In genomic region chr11:88221929-88222475, GRCm38 (mm10) we compare ENCODE assay signal across 25 mouse cellular contexts. TPM values are rescaled to one million over a fixed set of nuclear protein-coding genes. Genes with fewer than 3 reads are reported as not detected.
DNase-seq lines count a peak whose midpoint lies in the region; ATAC-seq lines count a peak whose summit lies in the region.
"Had no signal": no experiment of that assay in that cellular context is flagged by ENCODE, and none has a peak within 500 bp of the region (broad histone marks: within the 10 kb centered on the region; RNA-seq: fewer than 3 reads in every experiment).

No protein-coding gene starts in this region.

- no peak for ATAC-seq in hindbrain, embryonic 13.5 days (ENCODE audit: low FRiP score)
- ATAC-seq: activated CD4-positive, CD25-positive, alpha-beta regulatory T cell, adult 4 months; CD4-positive, CD25-positive, alpha-beta regulatory T cell, adult 4 months; forebrain, embryonic 13.5 days; forebrain, embryonic 16.5 days; Patski had no signal

- H3K4me1 ChIP-seq in hindbrain, embryonic 10.5 days (replicated peaks): peaks cover 8% of the 10 kb centered on the region
- peaks cover 6% of the 10 kb centered on the region; the same call in 1 of the 2 replicates for H3K4me1 ChIP-seq in hindbrain, embryonic 13.5 days (replicated peaks)
- H3K4me1 ChIP-seq: embryonic facial prominence, embryonic 13.5 days; embryonic facial prominence, embryonic 15.5 days; forebrain, embryonic 10.5 days had no signal

- H3K9ac ChIP-seq in hindbrain, embryonic 13.5 days: no peak overlapping the region
- H3K9ac ChIP-seq: embryonic facial prominence, embryonic 13.5 days; embryonic facial prominence, embryonic 15.5 days; forebrain, embryonic 13.5 days had no signal

- H3K27ac ChIP-seq in hindbrain, embryonic 10.5 days: peak overlapping the region; percentile 50; the same call in 1 of the 2 replicates
- H3K27ac ChIP-seq in hindbrain, embryonic 13.5 days: no peak overlapping the region
- H3K27ac ChIP-seq: embryonic facial prominence, embryonic 13.5 days; embryonic facial prominence, embryonic 15.5 days; forebrain, embryonic 10.5 days; forebrain, embryonic 13.5 days had no signal

- DNase-seq in adrenal gland, adult 2 months: peak; percentile 57
- no peak for DNase-seq in adrenal gland, adult 8-10 months
- peak; percentile 84 for DNase-seq in heart, adult 11 months
- no peak for DNase-seq in heart, adult 18-20 months
- DNase-seq in hindbrain, embryonic 10.5 days (ENCODE audit: low spot score): no peak
- DNase-seq: adrenal gland, postnatal 14 days; B cell, adult 2 months; cerebellum, adult 11 months; cerebellum, adult 18-20 months; cerebellum, adult 8-10 months; cerebellum, adult 9-11 months; cerebellum, postnatal 14 days; cerebellum, postnatal 36 days; embryo, embryonic 11 days had no signal

- no peak overlapping the region for H3K4me2 ChIP-seq in hindbrain, embryonic 13.5 days
- H3K4me2 ChIP-seq: embryonic facial prominence, embryonic 13.5 days; embryonic facial prominence, embryonic 15.5 days; forebrain, embryonic 13.5 days had no signal

- 92% methylated on average over 15 of the region's 15 CpGs for WGBS in hindbrain, embryonic 10.5 days
- WGBS in hindbrain, embryonic 13.5 days: 79% methylated on average over 15 of the region's 15 CpGs

- H3K4me3 ChIP-seq in hindbrain, embryonic 10.5 days: no peak overlapping the region
- no peak overlapping the region for H3K4me3 ChIP-seq in hindbrain, embryonic 13.5 days
- H3K4me3 ChIP-seq: embryonic facial prominence, embryonic 13.5 days; embryonic facial prominence, embryonic 15.5 days; erythroblast, embryonic 14.5 days; forebrain, embryonic 10.5 days; forebrain, embryonic 13.5 days had no signal

- no peaks in the 10 kb centered on the region for H3K27me3 ChIP-seq in hindbrain, embryonic 10.5 days (ENCODE audit: insufficient read depth, poor library complexity, severe bottlenecking)
- H3K27me3 ChIP-seq in hindbrain, embryonic 13.5 days: no peaks in the 10 kb centered on the region
- H3K27me3 ChIP-seq: embryonic facial prominence, embryonic 13.5 days; embryonic facial prominence, embryonic 15.5 days; forebrain, embryonic 13.5 days; Patski had no signal

- H3K9me3 ChIP-seq in hindbrain, embryonic 10.5 days: no peaks in the 10 kb centered on the region
- H3K9me3 ChIP-seq in hindbrain, embryonic 13.5 days: no peaks in the 10 kb centered on the region
- H3K9me3 ChIP-seq: embryonic facial prominence, embryonic 13.5 days; embryonic facial prominence, embryonic 15.5 days; forebrain, embryonic 10.5 days; forebrain, embryonic 13.5 days; G1E had no signal

- no peaks in the 10 kb centered on the region for H3K36me3 ChIP-seq in hindbrain, embryonic 10.5 days
- H3K36me3 ChIP-seq in hindbrain, embryonic 13.5 days: no peaks in the 10 kb centered on the region
- H3K36me3 ChIP-seq: embryonic facial prominence, embryonic 13.5 days; embryonic facial prominence, embryonic 15.5 days; forebrain, embryonic 10.5 days; G1E had no signal

RNA-seq across cellular contexts. Expression of gene Mrps23, which starts 17.8 kb away (rescaled TPM):
- total RNA-seq in adrenal gland, adult 2 months (2021): 100 to 1,000 TPM; 194 to 208 TPM
- polyA plus RNA-seq in adrenal gland, adult 2 months (2012; rRNA removed): 44.9 and 51.2 TPM in 2 replicates
- total RNA-seq in adrenal gland, adult 8-10 months (2022): 100 to 1,000 TPM; 140 to 223 (median 182) TPM
- total RNA-seq in heart, adult 18-20 months (2021): 100 to 1,000 TPM; 327 to 375 TPM
- 72.2 and 74.1 TPM in 2 replicates for polyA plus RNA-seq in hindbrain, embryonic 10.5 days (2016; fragmentation: Nextera tagmentation; extraction: Ambion mirVana)
- 71.1 TPM in 2 replicates for polyA plus RNA-seq in hindbrain, embryonic 13.5 days (2015; fragmentation: Nextera tagmentation; extraction: Ambion mirVana)

Comparison
In these comparisons a context has a peak if more than half of its experiments do, and no peak if none do; other contexts are left out.
1. DNase-seq: peak in adrenal gland, adult 2 months (single experiment) and heart, adult 11 months (single experiment); none in adrenal gland, adult 8-10 months (single experiment), heart, adult 18-20 months (0 of 2) and hindbrain, embryonic 10.5 days (single experiment).